Comparison of ENCODE assay signal across 8 mouse cellular contexts in the genomic region with DNA sequence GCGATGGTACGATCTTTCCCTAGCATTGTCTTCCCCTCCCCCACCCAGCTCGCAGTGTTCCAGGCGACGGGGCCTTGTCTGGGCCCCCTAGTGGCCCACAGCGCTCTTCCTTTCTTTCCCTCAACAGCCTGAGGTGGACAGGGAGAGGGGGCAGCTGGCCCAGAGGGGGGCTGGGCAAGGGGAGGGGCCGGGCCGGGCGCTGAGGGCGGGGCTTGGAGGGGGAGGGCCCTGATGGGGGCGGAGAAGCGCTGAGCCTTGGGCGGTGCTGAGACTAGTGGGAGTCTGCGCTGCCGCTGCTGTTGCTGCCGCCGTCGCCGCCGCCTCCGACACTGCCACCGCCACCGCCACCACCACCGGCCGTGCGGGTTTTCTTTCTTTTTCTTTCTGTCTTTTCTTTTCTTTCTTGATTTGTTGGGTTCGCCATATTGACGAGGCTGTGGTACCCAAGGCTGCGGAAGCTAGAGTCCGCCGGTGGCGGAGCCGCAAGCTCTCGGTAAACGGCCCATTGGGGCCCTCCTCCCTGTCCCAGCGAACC. TPM values are rescaled to one million over a fixed set of nuclear protein-coding genes. Genes with fewer than 3 reads are reported as not detected.
A peak's percentile ranks its signal among the peaks of the same experiment; 100 is the strongest.
DNase-seq lines count a peak whose midpoint lies in the region; ATAC-seq and TF ChIP-seq lines count a peak whose summit lies in the region.

Gene Usp9x, plus strand, starts transcription at position 258 of the 535 bp plus-strand sequence.

- no peaks in the 10 kb centered on the region for H3K9me3 ChIP-seq in ES-E14 (ENCODE audit: control insufficient read depth, insufficient read depth, low read depth, low read length)
- no peaks in the 10 kb centered on the region for H3K9me3 ChIP-seq in forebrain, embryonic 12.5 days

- H3K27me3 ChIP-seq in forebrain, embryonic 12.5 days, result peaks cover 10% of the 10 kb centered on the region; the same call in 1 of the 2 replicates

- ATAC-seq in forebrain, embryonic 12.5 days (ENCODE audit: low FRiP score), result peak; percentile 91

- H3K27ac ChIP-seq in ES-E14 (ENCODE audit: insufficient read depth, low read depth, low read length, poor library complexity, severe bottlenecking), result peak within 1 kb of the TSS; percentile 98
- peak within 1 kb of the TSS; percentile 94 for H3K27ac ChIP-seq in forebrain, embryonic 12.5 days

- peak within 1 kb of the TSS; percentile 85 to 89 for H3K4me3 ChIP-seq in ES-E14 (ENCODE audit: insufficient read depth in 1 of 2, low read depth in 1 of 2, low read length in 2 of 2, poor library complexity in 1 of 2, severe bottlenecking in 1 of 2)
- H3K4me3 ChIP-seq in forebrain, embryonic 12.5 days (replicated peaks), result peak within 1 kb of the TSS; percentile 72

- no peaks in the 10 kb centered on the region; a peak in 1 of 4 replicates for H3K4me1 ChIP-seq in ES-E14 (ENCODE audit: control insufficient read depth in 2 of 2, insufficient read depth in 2 of 2, low read length in 2 of 2, poor library complexity in 1 of 2)
- H3K4me1 ChIP-seq in forebrain, embryonic 12.5 days, result no peaks in the 10 kb centered on the region

- 7% methylated on average over 20 of the region's 36 CpGs for WGBS in forebrain, embryonic 12.5 days

- peak within 1 kb of the TSS; percentile 96 for H3K9ac ChIP-seq in ES-E14 (ENCODE audit: insufficient read depth, low read depth, low read length, poor library complexity, severe bottlenecking)
- peak within 1 kb of the TSS; percentile 92 for H3K9ac ChIP-seq in forebrain, embryonic 12.5 days

- H3K36me3 ChIP-seq in ES-E14 (ENCODE audit: control insufficient read depth, insufficient read depth, low read length, poor library complexity, severe bottlenecking), result peaks cover 2% of the 10 kb centered on the region
- H3K36me3 ChIP-seq in forebrain, embryonic 12.5 days (replicated peaks), result no peaks in the 10 kb centered on the region

- no peak for DNase-seq in ES-E14 (ENCODE audit: low read depth, low spot score)
- DNase-seq in adrenal gland, postnatal 25 days, result peak; percentile 87
- DNase-seq in heart, postnatal 36 days, result peak; percentile 77 to 88
- peak in 1 of 2 experiments; percentile 53 for DNase-seq in layer of hippocampus, postnatal 14 days (ENCODE audit: low spot score in 2 of 2)
- DNase-seq in lung, postnatal 25 days (ENCODE audit: low spot score), result peak; percentile 87
- DNase-seq in retina, postnatal 7 days (ENCODE audit: low read depth, low spot score), result peak; percentile 90
- no peak for DNase-seq in frontal cortex, postnatal 14 days (ENCODE audit: low spot score in 2 of 2)

- intact Hi-C loops in heart, postnatal 36 days (cut with DNase I), result loop anchor here (10.0 kb wide), 1 partner anchor 397 kb away; the partner anchor contains the start of gene 1810030O07Rik

- H3K4me2 ChIP-seq in forebrain, embryonic 12.5 days, result peak within 1 kb of the TSS; percentile 52

- in situ Hi-C loops in ES-E14 (cut with MboI; ENCODE audit: low sequenced_read_pairs in 2 of 2, unreplicated experiment in 2 of 2), result loop anchor here in 1 of 2 experiments (10.0 kb wide), 1 partner anchor 147 kb away; no protein-coding TSS in a partner anchor

TF ChIP-seq in ES-E14, 5 proteins besides CTCF, POLR2A, EP300 and RAD21:
- TF ChIP-seq MAFK (IDR thresholded peaks at IDR 0.05; ENCODE audit: insufficient read depth, low read depth, low read length), result no peak
- TF ChIP-seq ZNF384 (IDR thresholded peaks at IDR 0.05; ENCODE audit: low read depth, low read length), result no peak
- TF ChIP-seq CHD2 (IDR thresholded peaks at IDR 0.05; ENCODE audit: low read depth, low read length), result no peak
- TF ChIP-seq HCFC1 (IDR thresholded peaks at IDR 0.05; ENCODE audit: borderline replicate concordance, insufficient read depth, low read length), result no peak; the same call in 1 of the 2 replicates
- TF ChIP-seq ZC3H11A (IDR thresholded peaks at IDR 0.05; ENCODE audit: borderline replicate concordance, low read depth, low read length), result no peak

RNA-seq across cellular contexts. Expression of gene Usp9x, which starts in this region (rescaled TPM):
- 163 and 228 TPM in 2 replicates for total RNA-seq in ES-E14 (2012; rRNA removed)
- total RNA-seq in adrenal gland, postnatal 25 days (2021), result 186 and 209 TPM in 2 replicates
- 78.5 and 83.2 TPM in 2 replicates for polyA plus RNA-seq in forebrain, embryonic 12.5 days (2016; fragmentation: Nextera tagmentation; extraction: Ambion mirVana)
- 100 to 1,000 TPM; 153 to 174 TPM for total RNA-seq in heart, postnatal 36 days (2021)
- 100 to 1,000 TPM; 255 to 256 TPM for total RNA-seq in layer of hippocampus, postnatal 14 days (2021)

Comparison
In these comparisons a context has a peak if more than half of its experiments do, and no peak if none do; other contexts are left out.
1. DNase-seq: peak in adrenal gland, postnatal 25 days (single experiment), heart, postnatal 36 days (2 of 2), lung, postnatal 25 days (single experiment) and retina, postnatal 7 days (single experiment); none in ES-E14 (single experiment) and frontal cortex, postnatal 14 days (0 of 2).